Mouse (Mus musculus): Measurements from ENCODE around the gene Rora.

GRCm38 (mm10) chr9:69150224-69150623 is 496.6 kb downstream of the Rora start:
- no peak for TF ChIP-seq POLR2A (IDR thresholded peaks at IDR 0.05; ENCODE audit: insufficient read length, low read depth)
- TF ChIP-seq E2F4 (IDR thresholded peaks at IDR 0.05; ENCODE audit: insufficient read depth), result no peak
- TF ChIP-seq USF1 (IDR thresholded peaks at IDR 0.05; ENCODE audit: low read depth), result no peak
